8 mouse cellular contexts compared by ENCODE assay signal in genomic region chr8:69974194-69974614, GRCm38 (mm10). TPM values are rescaled to one million over a fixed set of nuclear protein-coding genes. Genes with fewer than 3 reads are reported as not detected.
DNase-seq lines count a peak whose midpoint lies in the region; ATAC-seq lines count a peak whose summit lies in the region.

No protein-coding gene starts in this region.

- peak overlapping the region; percentile 71 for H3K27ac ChIP-seq in hindbrain, embryonic 14.5 days

- no peaks in the 10 kb centered on the region for H3K36me3 ChIP-seq in hindbrain, embryonic 14.5 days (replicated peaks; ENCODE audit: control insufficient read depth, insufficient read depth)

- H3K4me3 ChIP-seq in hindbrain, embryonic 14.5 days (replicated peaks; ENCODE audit: low read length): peak overlapping the region; percentile 93

- under 1% methylated on average over 36 of the region's 50 CpGs for WGBS in hindbrain, embryonic 14.5 days

- H3K27me3 ChIP-seq in hindbrain, embryonic 14.5 days (ENCODE audit: control insufficient read depth, insufficient read depth, low read length): no peaks in the 10 kb centered on the region

- peak overlapping the region; percentile 76 for H3K9ac ChIP-seq in hindbrain, embryonic 14.5 days

- peaks cover 30% of the 10 kb centered on the region for H3K4me1 ChIP-seq in hindbrain, embryonic 14.5 days (replicated peaks; ENCODE audit: control insufficient read depth, insufficient read depth, low read length)

- no peaks in the 10 kb centered on the region for H3K9me3 ChIP-seq in hindbrain, embryonic 14.5 days (ENCODE audit: control insufficient read depth, low read length)

- H3K4me2 ChIP-seq in hindbrain, embryonic 14.5 days (replicated peaks): peak overlapping the region; percentile 90

- peak; percentile 98 for DNase-seq in NIH3T3 (ENCODE audit: low read depth)
- DNase-seq in cerebellum, postnatal 10 days: peak; percentile 97
- DNase-seq in frontal cortex, postnatal 14 days (ENCODE audit: low spot score in 2 of 2): peak; percentile 81 to 85
- peak; percentile 82 for DNase-seq in hindbrain, embryonic 14.5 days (ENCODE audit: low spot score)
- peak; percentile 92 for DNase-seq in layer of hippocampus, postnatal 36 days
- peak; percentile 97 for DNase-seq in lung, postnatal 36 days
- DNase-seq in retina, postnatal 1 day: peak; percentile 95
- DNase-seq in urinary bladder, adult 18-20 months (ENCODE audit: low spot score in 2 of 2): peak; percentile 96 to 98

- ATAC-seq in hindbrain, embryonic 14.5 days (ENCODE audit: low FRiP score): peak; percentile 91

RNA-seq across cellular contexts. Expression of gene Gatad2a, which starts 22.0 kb away (rescaled TPM):
- 26.4 and 26.5 TPM in 2 replicates for polyA plus RNA-seq in hindbrain, embryonic 14.5 days (2014; fragmentation: Nextera tagmentation; extraction: Ambion mirVana)
- 10 to 100 TPM; 31.4 to 33.4 TPM for total RNA-seq in layer of hippocampus, postnatal 36 days (2021)

Comparison
In these comparisons a context has a peak if more than half of its experiments do, and no peak if none do; other contexts are left out.
1. Peak in every context shown above with its lines: DNase-seq, ATAC-seq, H3K4me3 ChIP-seq and H3K27ac ChIP-seq.